Mouse (Mus musculus) layer of hippocampus, adult 11-12 months (tissue): Measurements from ENCODE around the gene Tspan11.

Experiments used
- DNase-seq: peaks from one replicate; pipeline ENCODE4 v3.0.0; 2022; ENCODE audit warnings: low spot score

Tspan11 gene

DNA sequence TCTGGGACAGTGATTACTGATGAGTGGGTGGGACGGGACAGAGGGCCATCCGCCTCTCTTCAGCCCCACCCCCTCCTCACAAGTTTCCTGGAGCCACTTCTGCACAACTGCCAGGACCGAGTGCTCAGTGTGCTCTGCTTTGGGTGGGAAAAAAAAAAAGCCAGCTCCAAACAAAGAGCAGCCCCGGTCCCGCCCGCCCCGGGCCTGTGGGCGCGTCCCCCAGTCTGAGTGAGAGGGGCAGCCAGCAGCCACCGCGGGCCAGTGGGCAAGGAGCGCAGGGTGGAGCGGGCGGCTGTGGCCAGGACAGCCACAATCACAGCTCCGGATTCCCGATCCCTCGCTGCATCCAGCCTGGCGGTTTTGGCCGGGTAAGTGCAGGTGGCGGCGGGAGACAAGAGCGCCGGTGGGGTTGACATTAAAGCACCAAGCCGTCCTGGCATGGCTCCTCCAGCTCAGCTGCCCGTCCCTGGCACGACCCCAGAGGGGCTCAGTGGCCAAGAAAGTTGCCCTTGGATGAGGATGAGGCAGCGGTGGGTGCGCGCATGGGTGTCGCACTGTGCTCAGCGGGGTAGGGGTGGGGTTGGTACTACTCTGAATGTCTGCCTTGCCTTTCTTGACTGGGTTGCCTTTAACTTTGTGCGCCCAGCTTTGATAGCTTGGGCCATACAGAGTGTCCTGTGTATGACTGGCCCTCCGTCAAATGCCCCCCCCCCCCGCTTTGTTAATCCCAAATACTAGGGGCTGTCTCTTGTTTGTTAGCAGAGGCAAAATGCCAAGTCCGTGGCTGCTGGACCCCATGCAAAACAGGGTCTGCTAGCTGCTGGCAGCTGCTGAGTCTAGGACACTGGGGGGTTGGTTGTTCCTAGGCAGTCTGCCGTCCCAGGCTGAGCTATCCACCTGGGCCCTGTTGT lies at the start of gene Tspan11:
Tspan11 (plus strand) TSS at position 79 of the 911 bp plus-strand sequence.
- DNase-seq = no peak

DNA sequence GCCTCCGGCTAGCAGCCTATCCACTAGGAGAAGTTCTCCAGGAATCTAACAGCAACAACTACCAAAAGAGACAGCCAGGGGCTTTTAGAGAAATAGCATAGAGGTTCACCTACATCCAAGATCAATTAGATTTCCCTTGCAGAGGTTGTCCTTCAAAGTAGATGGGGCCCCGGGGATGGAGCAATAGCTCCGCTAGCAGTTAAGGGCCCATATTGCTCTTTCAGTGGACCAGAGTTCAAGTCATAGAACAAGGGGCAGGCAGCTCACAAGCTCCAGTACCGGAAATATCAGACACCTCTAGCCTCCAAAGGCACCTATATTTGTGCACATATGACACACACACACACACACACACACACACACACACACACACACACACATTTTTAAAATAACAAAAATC lies 49.5 kb upstream of the Tspan11 start:
- DNase-seq = no peak

DNA sequence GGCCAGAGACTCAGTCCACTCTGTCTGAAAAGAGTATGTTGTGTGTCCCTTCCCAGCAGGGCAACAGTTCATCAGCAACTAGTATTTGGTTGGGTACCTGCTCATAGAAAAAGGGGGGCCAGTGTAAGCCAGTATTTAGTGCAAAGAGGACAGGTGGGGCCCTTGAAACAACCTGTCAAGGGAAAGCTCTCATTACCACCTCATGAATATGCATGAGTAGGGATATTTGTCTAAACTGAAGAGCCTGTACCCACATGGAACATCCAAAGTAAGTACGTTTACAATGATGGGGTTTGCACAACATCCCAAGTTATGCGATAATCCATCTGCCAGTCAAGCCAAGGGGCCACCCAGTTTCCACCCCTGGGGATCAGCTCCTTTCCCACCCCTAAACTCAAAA lies 47.9 kb upstream of the Tspan11 start:
- no peak for DNase-seq

DNA sequence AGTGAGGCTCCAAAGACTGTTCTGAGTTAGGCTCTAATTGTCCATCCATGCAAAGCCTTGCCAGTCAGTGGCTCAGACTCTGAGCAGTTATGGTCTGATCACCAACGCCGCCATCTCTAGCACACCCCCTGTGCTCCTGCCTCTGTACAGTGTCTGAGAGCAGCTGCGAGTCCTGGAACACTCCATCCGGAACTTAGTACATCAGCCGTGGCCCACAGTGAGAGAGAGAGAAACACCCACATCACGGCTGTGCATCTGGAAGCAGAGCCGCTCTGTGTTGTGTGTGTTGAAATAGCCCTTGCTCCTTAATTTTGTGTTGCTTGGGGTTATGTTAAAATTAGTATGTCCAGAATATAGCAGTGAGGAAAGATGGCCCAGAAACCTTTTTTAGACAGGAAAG lies 47.2 kb upstream of the Tspan11 start:
- peak; percentile 21 for DNase-seq

DNA sequence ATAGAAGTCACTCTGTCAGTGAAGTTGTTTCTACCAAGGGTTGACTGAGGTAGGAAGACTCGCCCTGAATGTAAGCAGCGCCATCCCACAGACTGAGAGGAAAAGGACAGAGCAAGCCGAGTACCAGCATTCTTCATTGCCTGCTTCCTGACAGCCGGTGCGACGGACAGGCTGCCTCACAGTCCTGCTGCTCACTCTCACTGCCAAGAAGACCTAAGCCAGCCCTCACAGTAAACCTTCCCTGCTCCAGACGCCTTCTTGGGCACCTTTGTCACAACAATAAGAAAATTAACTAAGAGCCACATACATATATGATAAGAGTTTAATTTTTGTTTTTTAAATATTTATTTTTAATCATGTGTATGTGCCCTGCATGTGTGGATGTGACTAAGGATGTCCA lies 46.1 kb upstream of the Tspan11 start:
- no peak for DNase-seq

DNA sequence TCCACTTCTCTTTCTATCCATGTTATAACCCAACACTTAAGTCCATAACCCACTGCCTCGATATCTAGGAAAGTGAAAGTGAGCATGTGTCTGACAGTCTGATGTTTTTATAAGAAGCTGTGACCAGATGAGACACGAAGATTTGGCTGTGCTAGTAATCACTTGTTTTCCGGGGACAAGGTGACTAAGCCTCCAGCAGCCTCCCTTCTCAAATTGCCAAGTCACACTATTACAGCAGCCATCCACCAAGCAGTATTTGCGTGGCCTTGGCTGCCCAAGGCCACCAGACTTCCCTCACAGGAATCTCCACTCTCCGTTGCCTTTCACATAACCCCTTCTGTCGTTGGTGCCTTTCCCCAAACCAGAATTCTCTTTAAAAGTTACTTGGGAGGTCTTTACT lies 40.9 kb upstream of the Tspan11 start:
- no peak for DNase-seq

DNA sequence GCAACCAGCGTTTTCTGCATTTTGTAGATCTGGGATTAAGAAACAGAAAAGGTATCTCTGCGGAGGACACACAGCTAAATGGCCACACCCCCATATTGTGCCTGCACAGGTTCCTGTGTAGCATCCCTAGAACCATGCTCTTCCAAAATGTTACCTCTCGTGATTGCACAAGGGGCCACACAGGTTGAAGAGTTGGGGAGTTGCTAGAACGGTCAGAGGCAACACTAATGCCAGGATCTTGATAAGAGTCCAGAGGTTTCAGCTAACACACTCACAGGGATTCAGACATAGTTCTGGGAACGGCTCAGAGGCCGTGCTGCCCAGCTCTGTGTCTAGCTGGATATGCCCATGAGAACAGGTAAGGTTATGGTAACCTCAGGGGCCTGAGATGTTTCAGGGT lies 37.9 kb upstream of the Tspan11 start:
- DNase-seq = no peak

DNA sequence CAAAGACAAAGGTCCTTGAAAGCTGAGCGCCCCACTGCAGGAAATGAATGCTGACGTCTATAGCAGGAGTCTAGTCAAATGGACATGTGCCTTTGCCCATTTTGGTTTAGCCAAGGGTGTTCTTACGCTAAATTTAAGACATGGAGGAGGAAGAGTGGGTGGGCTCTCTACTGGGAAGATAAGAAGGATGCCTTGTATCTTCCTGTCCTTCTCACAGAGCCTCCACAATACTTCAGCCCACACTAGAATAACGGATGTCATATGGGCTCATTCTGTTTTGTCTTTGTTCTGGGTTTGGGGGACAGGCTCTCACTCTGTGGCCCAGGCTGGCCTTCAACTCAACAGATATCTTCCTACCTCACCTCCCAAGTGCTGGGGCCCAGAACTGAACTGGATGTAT lies 35.8 kb upstream of the Tspan11 start:
- no peak for DNase-seq

DNA sequence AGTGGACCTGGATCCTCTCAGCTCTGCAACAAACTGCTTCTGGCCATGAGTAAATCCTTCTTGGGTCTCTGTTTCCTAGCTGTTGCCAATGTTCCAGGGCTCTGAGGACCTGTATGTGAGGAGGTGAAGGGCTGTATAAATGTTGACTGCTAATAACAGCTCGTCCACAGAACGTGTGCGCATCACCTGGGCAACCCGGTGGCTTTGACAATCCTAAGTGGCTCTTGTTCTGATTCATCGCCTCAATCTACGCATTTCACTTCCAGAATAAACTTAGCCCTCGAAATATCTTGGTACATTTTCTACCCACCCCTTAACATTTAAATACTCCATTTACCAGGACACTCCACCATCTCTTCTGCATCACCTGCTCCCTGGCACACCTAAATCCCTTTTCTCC lies 34.1 kb upstream of the Tspan11 start:
- no peak for DNase-seq

DNA sequence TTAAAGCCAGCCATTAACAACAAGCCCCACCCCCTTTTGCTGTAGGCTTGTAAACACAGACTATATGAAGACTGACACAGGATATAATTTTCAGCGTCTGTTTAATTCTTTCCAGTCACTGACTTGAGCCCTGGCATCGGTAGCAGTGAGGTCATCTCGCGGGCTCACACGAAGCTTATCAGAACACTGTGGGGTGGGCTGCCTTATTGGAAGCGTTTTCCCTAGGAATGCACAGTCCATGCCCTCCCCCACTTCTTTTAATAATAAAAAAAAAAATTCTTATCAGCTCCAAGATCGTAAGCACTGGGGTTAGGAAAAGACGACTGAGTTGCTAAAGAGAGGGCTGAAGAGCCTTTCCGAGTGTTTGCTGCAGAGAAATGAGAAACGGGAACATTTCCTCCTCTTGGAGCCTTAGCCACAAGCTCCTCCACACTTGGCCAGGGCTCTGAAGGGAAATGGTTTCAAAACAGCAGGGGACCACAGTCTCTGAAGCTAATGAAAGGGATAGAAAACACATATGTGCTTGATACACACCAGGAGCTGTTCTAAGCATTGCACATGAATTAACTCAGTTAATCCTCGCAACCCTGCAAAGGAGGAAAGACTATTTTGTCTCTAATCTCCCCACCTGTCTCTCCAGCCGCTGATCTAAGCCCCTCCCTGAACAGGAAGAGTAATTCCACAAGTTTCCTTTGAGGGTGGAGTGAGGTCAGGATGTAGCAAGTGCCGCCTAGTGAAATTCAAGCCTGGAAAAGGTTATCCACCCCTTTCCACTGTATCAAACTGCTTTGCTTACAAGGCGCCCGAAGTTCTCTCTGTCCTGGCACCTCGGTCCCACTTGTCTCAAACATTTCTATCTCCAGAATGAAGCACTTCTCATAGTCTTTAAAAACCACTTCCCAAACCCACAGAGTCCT lies 33.4 kb upstream of the Tspan11 start:
- DNase-seq = no peak

DNA sequence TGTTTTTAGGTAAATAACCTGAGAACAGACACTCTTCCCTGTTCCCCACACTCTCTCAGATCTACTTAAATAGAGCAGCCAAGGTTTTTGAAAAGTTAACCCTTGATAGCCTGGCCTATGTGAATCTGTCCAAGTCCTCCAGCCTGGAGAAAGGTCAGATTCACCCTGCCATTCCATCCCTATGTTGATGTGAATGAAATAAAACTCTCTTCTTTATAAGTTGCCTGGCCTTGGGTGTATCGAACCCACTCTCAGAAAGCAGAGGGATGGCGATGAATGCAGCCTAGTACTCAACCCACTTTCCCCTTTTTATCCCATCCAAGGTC lies 32.7 kb upstream of the Tspan11 start:
- DNase-seq = no peak

DNA sequence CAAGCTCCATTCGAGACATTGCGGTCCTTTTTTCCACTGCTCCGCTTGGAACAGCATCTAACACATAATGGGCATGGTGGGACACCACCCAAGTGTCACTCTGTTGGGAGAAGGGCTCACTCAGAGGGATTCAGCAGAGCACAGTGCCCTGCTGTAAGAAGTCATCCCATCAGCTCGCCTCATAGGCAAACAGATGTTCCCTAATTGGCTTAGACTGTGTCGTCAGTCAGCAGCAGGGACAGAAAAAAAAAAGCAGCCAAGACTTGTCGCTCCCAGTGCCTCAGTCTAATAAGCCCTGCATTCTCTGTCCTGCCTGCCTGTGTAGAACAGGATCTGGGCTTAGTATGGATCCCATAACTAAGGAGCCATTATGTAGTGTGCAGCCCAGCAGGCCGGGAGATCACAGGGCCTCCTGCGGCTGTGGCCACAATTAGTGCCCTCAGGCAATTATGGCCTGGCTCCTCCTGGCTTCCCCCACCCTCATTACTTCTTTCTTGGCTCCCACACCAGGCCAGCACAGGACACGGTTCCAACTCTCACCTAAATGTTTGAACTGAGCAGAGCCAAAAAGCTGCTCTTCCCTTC lies 31.6 kb upstream of the Tspan11 start:
- no peak for DNase-seq

DNA sequence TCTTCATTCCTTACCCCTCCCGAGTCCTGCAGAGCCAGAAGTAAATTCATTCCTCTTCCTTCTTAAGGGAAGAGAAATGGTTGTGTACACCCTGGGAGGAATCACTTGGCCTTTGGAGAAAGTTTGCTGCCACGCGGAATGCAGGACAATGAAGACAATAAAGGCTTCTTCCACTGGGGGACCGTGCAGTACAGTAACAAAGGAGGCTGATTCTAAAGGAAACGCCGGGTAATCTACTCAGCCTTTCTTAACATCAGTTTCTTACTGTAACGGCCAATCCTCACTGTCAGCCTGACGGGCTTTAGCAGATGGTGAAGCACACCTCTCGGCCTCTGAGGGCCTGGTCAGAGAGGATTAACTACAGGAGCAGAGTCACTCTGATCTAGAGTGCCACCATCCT lies 25.4 kb upstream of the Tspan11 start:
- DNase-seq = no peak

DNA sequence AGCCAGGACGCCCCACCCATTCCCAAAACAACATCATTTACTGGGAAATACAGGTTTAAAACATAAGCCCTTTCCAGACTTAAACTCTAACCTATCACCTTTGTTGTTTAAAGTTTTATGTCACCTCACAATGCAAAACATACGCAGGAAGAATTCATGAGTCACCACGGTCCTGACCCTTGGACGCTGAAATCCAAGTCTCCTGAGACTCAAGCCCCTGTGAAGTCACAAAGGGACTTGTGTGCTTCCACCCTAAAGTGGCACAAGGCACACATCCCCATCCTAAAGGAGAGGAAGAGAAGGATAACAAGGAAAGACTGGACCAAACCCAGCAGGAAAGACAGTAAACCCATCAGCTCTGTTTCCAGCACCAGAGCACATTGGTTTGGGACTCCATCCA lies 22.0 kb upstream of the Tspan11 start:
- no peak for DNase-seq

DNA sequence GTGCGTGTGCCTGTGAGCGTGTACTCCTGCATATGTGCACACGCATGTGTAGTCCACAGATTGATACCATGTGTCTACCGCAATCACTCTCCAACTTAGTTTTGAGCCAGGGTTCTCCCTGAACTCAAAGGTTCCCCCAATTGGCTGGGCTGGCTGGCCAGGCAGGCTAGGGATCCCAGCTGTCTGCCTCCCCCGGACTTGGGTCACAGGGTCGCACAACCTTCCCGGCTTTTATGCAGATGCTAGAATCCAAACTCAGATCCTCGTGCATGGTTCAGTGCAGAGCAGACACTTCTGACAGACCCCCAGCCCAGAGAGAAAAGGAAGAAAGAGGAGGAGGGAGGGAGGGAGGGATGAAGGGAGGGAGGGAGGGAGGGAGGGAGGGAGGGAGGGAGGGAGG lies 18.8 kb upstream of the Tspan11 start:
- no peak for DNase-seq

DNA sequence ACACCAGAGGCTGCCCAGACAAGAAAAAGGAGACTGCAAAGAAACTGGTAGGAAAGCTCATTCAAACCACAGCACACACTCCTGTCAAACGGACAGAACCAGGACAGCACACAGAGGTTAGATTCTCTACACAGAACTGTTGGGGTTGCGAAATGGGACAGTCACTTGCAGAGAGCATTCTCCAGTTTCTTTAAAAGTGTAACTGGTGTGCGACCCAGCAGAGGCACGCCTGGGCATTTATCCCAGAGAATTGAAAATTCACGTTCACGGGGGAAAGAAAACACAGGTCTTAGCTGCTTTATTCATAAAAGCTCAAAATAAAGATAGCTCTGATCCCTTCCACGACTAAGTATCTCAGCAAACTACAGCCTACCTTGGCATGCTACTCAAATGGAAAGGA lies 18.3 kb upstream of the Tspan11 start:
- DNase-seq = no peak

DNA sequence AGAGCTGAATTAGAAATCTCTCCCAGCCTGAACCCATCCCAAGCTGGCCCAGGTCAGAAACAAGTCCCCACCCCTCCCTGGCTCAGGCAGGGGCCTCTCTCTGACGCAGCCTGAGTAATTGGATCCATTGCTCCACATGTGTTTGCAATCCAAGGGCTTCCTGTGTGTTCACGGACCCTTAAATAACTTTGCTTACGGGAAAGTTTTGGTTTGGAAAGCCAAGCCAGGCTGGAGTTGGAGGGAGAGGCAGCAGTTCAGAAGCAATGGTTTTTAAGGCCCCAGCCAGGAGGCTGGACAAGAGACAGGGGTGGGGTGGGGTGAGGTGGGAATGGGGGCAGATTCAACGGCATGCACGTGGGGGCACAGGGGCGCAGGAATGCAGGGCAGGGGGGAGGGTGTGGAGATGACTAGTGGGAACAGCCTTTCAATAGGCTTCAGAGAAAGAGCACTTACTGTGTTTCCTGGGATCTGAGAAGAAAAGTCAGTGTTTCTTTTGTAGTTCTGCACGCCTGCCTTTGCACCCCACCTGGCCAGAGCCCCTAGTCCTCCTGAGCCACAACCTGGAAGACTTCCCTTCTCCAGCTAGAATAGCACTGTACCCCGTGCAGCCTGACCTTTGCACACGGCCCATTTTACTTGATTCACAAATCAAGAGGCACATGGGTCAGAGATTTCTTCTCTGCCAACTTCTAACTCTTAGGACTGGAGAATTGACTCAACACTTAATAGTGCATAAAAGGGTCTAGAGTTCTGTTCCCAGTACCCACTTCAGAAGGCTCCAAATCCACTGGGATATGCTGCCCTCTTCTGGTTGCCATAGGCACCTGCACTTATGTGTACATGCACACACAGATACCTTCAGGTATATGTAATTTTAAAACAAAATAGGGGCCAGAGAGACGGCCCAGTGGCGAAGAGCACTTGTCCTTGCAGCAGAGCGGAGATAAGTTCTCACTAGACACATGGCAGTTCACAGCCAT lies 16.8 kb upstream of the Tspan11 start:
- DNase-seq = no peak

DNA sequence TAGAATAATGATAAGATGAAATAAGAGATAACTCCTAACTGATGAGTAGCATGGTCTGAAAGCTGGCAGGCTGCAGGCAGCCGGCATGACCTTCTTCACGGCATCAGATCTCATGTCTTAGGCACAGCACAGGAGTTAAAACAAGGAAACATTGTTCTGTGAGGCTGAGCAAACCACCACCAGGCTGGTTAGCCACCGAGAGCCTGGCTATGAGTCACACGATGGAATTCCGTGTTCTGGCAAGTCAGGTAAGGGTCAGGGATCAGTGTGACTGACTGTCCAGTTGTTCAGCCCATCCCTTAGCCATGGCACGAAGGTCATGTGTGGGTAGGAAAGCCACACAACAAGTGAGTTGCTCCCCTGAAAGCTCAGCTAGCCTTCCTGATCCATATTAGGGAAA lies 16.0 kb upstream of the Tspan11 start:
- DNase-seq = no peak

DNA sequence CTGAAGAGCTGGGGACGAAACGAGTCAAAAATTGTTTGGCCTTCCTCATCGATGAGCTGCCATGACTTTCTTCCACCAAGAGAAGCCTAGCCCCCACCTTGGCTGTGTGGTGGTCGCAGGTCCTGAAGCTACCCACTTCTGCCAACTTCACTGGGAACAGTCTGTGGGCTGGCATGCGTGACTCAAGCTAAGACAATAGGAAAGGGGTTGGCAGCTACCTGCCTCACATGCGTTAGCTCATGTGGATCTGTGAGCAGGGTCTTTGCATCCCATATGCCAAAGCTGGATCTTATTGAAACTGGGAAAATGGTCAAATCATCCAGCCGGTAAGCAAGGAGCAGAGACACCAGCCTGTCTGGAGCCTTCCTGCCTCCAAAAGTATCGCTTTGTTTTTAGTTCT lies 14.8 kb upstream of the Tspan11 start:
- no peak for DNase-seq

DNA sequence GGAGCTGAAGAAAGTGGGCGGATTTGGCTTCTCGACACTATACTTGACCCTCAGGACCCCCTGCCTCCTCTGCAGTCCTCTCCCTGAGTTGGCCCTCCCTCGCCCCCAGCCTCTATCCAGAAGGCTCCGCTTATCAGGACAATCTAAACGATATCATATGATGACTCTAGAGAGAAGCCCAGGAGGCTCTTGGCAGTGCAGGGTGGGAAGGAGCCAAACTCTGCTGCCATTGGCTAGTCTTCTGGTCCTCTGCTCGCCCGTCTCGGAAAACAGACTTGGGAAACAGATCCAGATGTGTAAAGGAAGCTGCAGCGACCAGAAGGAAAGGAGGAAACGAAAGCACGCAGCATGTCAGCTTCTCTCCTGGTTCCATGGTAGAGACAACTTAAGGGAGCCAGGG lies 11.5 kb upstream of the Tspan11 start:
- DNase-seq = no peak

DNA sequence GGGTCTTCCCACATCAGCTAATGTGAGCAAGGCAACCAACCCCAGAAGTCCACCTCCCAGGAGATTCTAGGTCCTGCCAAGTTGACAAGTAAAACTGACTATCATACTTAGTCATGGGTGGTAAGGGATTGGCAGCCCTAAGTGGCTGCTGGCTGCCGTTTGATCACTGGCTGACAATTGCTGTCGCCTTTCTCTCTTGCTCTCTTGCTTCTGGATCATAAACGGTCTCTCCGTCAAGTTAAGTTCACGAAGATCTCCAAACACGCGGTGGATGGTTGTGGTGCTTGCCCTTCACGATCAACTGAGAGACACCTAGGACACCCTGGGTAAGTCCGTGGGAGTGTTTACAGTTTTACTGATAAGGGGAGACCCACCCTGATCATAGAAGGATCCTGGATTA lies 11.0 kb upstream of the Tspan11 start:
- DNase-seq = no peak

DNA sequence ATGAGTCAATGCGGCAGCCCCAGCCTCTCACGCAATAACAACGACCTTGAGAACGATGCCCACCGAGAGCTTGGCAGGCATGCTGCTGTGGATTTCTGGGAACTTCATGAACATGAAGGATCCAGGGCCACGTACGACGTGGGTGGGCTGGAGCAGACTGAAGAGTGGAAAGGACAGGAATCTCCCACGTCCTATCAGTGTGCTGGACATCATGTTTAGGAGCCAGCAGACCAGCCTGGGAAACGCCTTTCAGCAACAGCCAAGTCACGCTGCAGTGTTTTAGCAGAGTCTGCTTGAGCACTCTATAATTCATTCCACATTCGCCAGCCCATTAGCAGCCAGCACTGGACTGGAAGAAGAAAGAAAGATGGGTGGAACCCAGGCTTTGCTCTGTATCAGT lies 10.4 kb upstream of the Tspan11 start:
- no peak for DNase-seq
